Mouse (Mus musculus) liver, adult 2 months (tissue): ENCODE measurements at regions not wholly inside any gene's neighbourhood (a gene's known extent, or its start where the extent isn't known, plus 50 kb on each side); places are given as distances from the start of the nearest gene placed in this dataset.

Experiments used
- CTCF ChIP-seq: fragments of 200-500 bp; IDR thresholded peaks from 2 replicates; pipeline ENCODE4 v1.5.1; 2011; ENCODE audit warnings: low read depth, low read length, control low read depth
- POLR2A ChIP-seq: fragments of 200-500 bp; IDR thresholded peaks from 2 replicates; pipeline ENCODE4 v1.6.1; 2011; ENCODE audit warnings: low read length, control low read depth; ENCODE audit not compliant: insufficient read depth; ENCODE audit errors: extremely low read depth

GRCm38 (mm10) chr9:61551361-61551760 lies 179.2 kb downstream of the Tle3 start:
- no peak for TF ChIP-seq CTCF
- TF ChIP-seq POLR2A = no peak
